Mouse (Mus musculus): ENCODE results near the gene Ces4a. TPM values are rescaled to one million over a fixed set of nuclear protein-coding genes. Genes with fewer than 3 reads are reported as not detected.

Ces4a gene
- polyA plus RNA-seq, 1 experiment from 2014 or later: 0.11 TPM

GRCm38 (mm10) chr8:105178211-105178800 is 46.7 kb downstream of the Ces4a start:
- H3K9ac ChIP-seq (replicated peaks; ENCODE audit: low read depth, low read length): no peak overlapping the region
- no peak for ATAC-seq
- no peak overlapping the region for H3K4me3 ChIP-seq (replicated peaks; ENCODE audit: low read length)
- no peak overlapping the region for H3K4me2 ChIP-seq (ENCODE audit: low read length)
- H3K27me3 ChIP-seq (replicated peaks; ENCODE audit: control insufficient read depth, insufficient read depth, low read length): no peaks in the 10 kb centered on the region
- peaks cover 10% of the 10 kb centered on the region; the same call in 1 of the 2 replicates for H3K36me3 ChIP-seq (ENCODE audit: control insufficient read depth, insufficient read depth)
- 83% methylated on average over 6 of the region's 6 CpGs for WGBS
- H3K27ac ChIP-seq (ENCODE audit: low read length): no peak overlapping the region
- H3K9me3 ChIP-seq (ENCODE audit: control insufficient read depth, low read length): no peaks in the 10 kb centered on the region
- peaks cover 5% of the 10 kb centered on the region; the same call in 1 of the 2 replicates for H3K4me1 ChIP-seq (replicated peaks; ENCODE audit: control insufficient read depth, insufficient read depth, low read length)

GRCm38 (mm10) chr8:105182201-105182600 is 50.6 kb downstream of the Ces4a start:
- H3K9me3 ChIP-seq (ENCODE audit: control insufficient read depth, low read length): no peaks in the 10 kb centered on the region
- no peak overlapping the region for H3K4me2 ChIP-seq (ENCODE audit: low read length)
- no peak overlapping the region for H3K27ac ChIP-seq (ENCODE audit: low read length)
- H3K4me1 ChIP-seq (replicated peaks; ENCODE audit: control insufficient read depth, insufficient read depth, low read length): no peaks in the 10 kb centered on the region
- H3K27me3 ChIP-seq (replicated peaks; ENCODE audit: control insufficient read depth, insufficient read depth, low read length): no peaks in the 10 kb centered on the region
- no peak overlapping the region for H3K4me3 ChIP-seq (replicated peaks; ENCODE audit: low read length)
- no peak overlapping the region for H3K9ac ChIP-seq (replicated peaks; ENCODE audit: low read depth, low read length)
- no peak for ATAC-seq
- H3K36me3 ChIP-seq (ENCODE audit: control insufficient read depth, insufficient read depth): peaks cover 9% of the 10 kb centered on the region; the same call in 1 of the 2 replicates
- WGBS: 81% methylated on average over 1 of the region's 1 CpGs

DNA sequence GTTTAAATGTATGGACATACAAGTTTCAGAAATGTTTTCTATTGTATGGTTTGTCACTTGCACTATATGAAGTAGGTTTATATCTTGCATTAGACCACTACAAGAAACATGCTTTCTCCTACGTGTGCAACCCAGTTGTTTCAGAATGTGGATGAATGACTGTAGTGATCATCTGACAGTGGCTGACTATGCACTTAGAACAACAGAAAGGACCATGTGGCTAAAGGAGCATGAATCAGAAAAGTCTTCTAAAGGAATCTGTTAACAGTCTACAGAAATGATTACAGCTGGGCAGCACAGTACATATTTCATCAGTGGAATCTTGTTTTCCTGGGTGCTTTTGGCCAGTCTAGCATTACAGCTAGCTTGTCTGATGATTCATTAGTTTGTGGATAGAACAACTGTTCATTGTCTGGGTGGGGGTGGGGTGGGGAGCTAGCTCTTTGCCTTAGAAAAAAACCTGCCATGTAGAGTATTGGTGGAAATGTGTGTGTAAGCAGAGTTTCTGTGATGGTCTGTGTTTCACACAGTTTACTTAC is 54.9 kb downstream of the Ces4a start:
- WGBS: 58% methylated on average over 1 of the region's 1 CpGs
- no peak for ATAC-seq

GRCm38 (mm10) chr8:105192182-105192581 is 60.6 kb downstream of the Ces4a start:
- Histone ChIP-seq H3K27ac (ENCODE audit: low read length) (no peak overlapping the region), H3K9ac (replicated peaks; ENCODE audit: low read depth, low read length) (no peak overlapping the region), H3K36me3 (ENCODE audit: control insufficient read depth, insufficient read depth) (peaks cover 10% of the 10 kb centered on the region), H3K4me1 (replicated peaks; ENCODE audit: control insufficient read depth, insufficient read depth, low read length) (no peaks in the 10 kb centered on the region), H3K4me3 (replicated peaks; ENCODE audit: low read length) (no peak overlapping the region), H3K27me3 (replicated peaks; ENCODE audit: control insufficient read depth, insufficient read depth, low read length) (no peaks in the 10 kb centered on the region), H3K4me2 (ENCODE audit: low read length) (no peak overlapping the region), H3K9me3 (ENCODE audit: control insufficient read depth, low read length) (no peaks in the 10 kb centered on the region)
- ATAC-seq: no peak
- WGBS: 94% methylated on average over 5 of the region's 5 CpGs

More for the DNA sequence above, 54.9 kb downstream of the Ces4a start:
- Histone ChIP-seq H3K9me3 (ENCODE audit: control insufficient read depth, low read length) (no peaks in the 10 kb centered on the region), H3K4me1 (replicated peaks; ENCODE audit: control insufficient read depth, insufficient read depth, low read length) (no peaks in the 10 kb centered on the region), H3K27ac (ENCODE audit: low read length) (no peak overlapping the region), H3K27me3 (replicated peaks; ENCODE audit: control insufficient read depth, insufficient read depth, low read length) (no peaks in the 10 kb centered on the region), H3K36me3 (ENCODE audit: control insufficient read depth, insufficient read depth) (no peaks in the 10 kb centered on the region), H3K4me2 (ENCODE audit: low read length) (no peak overlapping the region), H3K9ac (replicated peaks; ENCODE audit: low read depth, low read length) (no peak overlapping the region), H3K4me3 (replicated peaks; ENCODE audit: low read length) (no peak overlapping the region)

Other genes with a start within 250 kb of the Ces4a start
- gene Ces2e, start 205.5 kb upstream of the Ces4a start, polyA plus RNA-seq (2015; fragmentation: Nextera tagmentation; extraction: Ambion mirVana): not detected in 2 replicates
- gene Ces2f, start 184.4 kb upstream of the Ces4a start, polyA plus RNA-seq (2015; fragmentation: Nextera tagmentation; extraction: Ambion mirVana): not detected in 2 replicates
- 0.16 TPM in 1 of 2 replicates, not detected in the other for gene Ces2g, start 170.1 kb upstream of the Ces4a start, polyA plus RNA-seq (2015; fragmentation: Nextera tagmentation; extraction: Ambion mirVana)
- gene Ces2h, start 130.9 kb upstream of the Ces4a start, polyA plus RNA-seq (2015; fragmentation: Nextera tagmentation; extraction: Ambion mirVana): not detected in 2 replicates
- not detected in 2 replicates for gene Ces3a, start 83.2 kb upstream of the Ces4a start, polyA plus RNA-seq (2015; fragmentation: Nextera tagmentation; extraction: Ambion mirVana)
- not detected in 2 replicates for gene Ces3b, start 48.0 kb upstream of the Ces4a start, polyA plus RNA-seq (2015; fragmentation: Nextera tagmentation; extraction: Ambion mirVana)
- gene Cbfb, start 38.9 kb downstream of the Ces4a start, polyA plus RNA-seq (2015; fragmentation: Nextera tagmentation; extraction: Ambion mirVana): 34.2 and 40.1 TPM in 2 replicates
- gene D230025D16Rik, start 93.3 kb downstream of the Ces4a start, polyA plus RNA-seq (2015; fragmentation: Nextera tagmentation; extraction: Ambion mirVana): 34.3 and 35.7 TPM in 2 replicates
- gene B3gnt9, start 123.4 kb downstream of the Ces4a start, polyA plus RNA-seq (2015; fragmentation: Nextera tagmentation; extraction: Ambion mirVana): 3.8 and 4.3 TPM in 2 replicates
- 23.4 and 27.3 TPM in 2 replicates for gene Tradd, start 132.8 kb downstream of the Ces4a start, polyA plus RNA-seq (2015; fragmentation: Nextera tagmentation; extraction: Ambion mirVana)
- 0.83 and 0.96 TPM in 2 replicates for gene Fbxl8, start 132.8 kb downstream of the Ces4a start, polyA plus RNA-seq (2015; fragmentation: Nextera tagmentation; extraction: Ambion mirVana)
- gene Hsf4, start 138.0 kb downstream of the Ces4a start, polyA plus RNA-seq (2015; fragmentation: Nextera tagmentation; extraction: Ambion mirVana): 0.25 TPM in 1 of 2 replicates, not detected in the other
- 1.5 and 2.8 TPM in 2 replicates for gene Nol3, start 144.3 kb downstream of the Ces4a start, polyA plus RNA-seq (2015; fragmentation: Nextera tagmentation; extraction: Ambion mirVana)
- gene 4931428F04Rik, start 158.1 kb downstream of the Ces4a start, polyA plus RNA-seq (2015; fragmentation: Nextera tagmentation; extraction: Ambion mirVana): 110 and 125 TPM in 2 replicates
- 12.5 and 12.9 TPM in 2 replicates for gene Exoc3l, start 164.3 kb downstream of the Ces4a start, polyA plus RNA-seq (2015; fragmentation: Nextera tagmentation; extraction: Ambion mirVana)
- gene E2f4, start 165.9 kb downstream of the Ces4a start, polyA plus RNA-seq (2015; fragmentation: Nextera tagmentation; extraction: Ambion mirVana): 44.9 and 46.8 TPM in 2 replicates
- gene Elmo3, start 173.8 kb downstream of the Ces4a start, polyA plus RNA-seq (2015; fragmentation: Nextera tagmentation; extraction: Ambion mirVana): 0.76 and 1.3 TPM in 2 replicates
- gene Lrrc29, start 194.5 kb downstream of the Ces4a start, polyA plus RNA-seq (2015; fragmentation: Nextera tagmentation; extraction: Ambion mirVana): 0.36 and 0.99 TPM in 2 replicates
- 111 and 126 TPM in 2 replicates for gene Tmem208, start 194.6 kb downstream of the Ces4a start, polyA plus RNA-seq (2015; fragmentation: Nextera tagmentation; extraction: Ambion mirVana)
- gene Fhod1, start 216.2 kb downstream of the Ces4a start, polyA plus RNA-seq (2015; fragmentation: Nextera tagmentation; extraction: Ambion mirVana): 0.43 and 1.2 TPM in 2 replicates
- gene Slc9a5, start 217.0 kb downstream of the Ces4a start, polyA plus RNA-seq (2015; fragmentation: Nextera tagmentation; extraction: Ambion mirVana): 6.3 and 10.3 TPM in 2 replicates
- gene Plekhg4, start 241.5 kb downstream of the Ces4a start, polyA plus RNA-seq (2015; fragmentation: Nextera tagmentation; extraction: Ambion mirVana): 1.3 and 1.9 TPM in 2 replicates